Mouse (Mus musculus) gastrocnemius, adult 18-20 months (tissue): ENCODE data around the gene Heg1. TPM values are rescaled to one million over a fixed set of nuclear protein-coding genes. Genes with fewer than 3 reads are reported as not detected.

Experiments
- DNase-seq: peaks from one replicate; pipeline ENCODE4 v3.0.0; 2021; ENCODE audit warnings: low spot score
- total RNA-seq, 2 experiments: library from RNA; stranded (reverse); gene quantifications; 2 replicates each; pipeline ENCODE4 v1.2.3; 2021

The Heg1 gene
- total RNA-seq, 2 experiments from 2014 or later = 20.8 to 34.1 TPM

DNA sequence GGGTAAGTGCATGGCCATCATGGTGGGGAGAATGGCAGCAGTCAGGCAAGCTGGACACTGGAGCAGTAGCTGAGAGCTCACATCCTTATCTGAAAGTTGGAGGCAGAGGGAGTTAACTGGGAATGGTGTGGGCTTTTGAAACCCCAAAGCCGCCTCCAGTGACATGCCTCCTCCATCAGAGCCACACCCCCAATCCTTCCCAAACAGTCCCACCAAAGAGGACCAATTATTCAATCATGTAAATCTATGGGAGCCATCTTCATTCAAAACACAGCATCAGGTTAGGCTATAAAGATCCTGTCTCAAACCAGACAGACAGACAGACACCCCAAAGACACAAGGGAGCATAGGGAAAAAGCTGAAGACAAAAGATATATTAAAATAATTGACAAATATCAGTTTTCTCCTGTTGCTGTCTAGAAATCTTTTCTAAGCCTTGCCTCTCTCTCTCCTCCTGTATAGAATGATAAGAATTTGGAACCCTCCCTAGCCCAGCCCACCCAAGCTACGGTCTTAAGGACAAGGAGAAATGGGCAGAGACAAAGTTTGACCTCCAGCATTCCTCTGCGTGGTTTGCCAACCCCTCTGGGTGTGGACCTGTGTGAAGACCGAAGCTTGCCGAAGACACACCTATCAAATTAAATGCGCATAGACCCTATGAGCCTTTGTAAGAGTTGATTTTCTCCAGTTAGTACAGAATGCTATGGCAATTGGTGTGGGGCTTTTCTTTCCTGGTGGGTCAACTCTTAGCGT, 134.4 kb downstream of the Heg1 start:
- no peak for DNase-seq

DNA sequence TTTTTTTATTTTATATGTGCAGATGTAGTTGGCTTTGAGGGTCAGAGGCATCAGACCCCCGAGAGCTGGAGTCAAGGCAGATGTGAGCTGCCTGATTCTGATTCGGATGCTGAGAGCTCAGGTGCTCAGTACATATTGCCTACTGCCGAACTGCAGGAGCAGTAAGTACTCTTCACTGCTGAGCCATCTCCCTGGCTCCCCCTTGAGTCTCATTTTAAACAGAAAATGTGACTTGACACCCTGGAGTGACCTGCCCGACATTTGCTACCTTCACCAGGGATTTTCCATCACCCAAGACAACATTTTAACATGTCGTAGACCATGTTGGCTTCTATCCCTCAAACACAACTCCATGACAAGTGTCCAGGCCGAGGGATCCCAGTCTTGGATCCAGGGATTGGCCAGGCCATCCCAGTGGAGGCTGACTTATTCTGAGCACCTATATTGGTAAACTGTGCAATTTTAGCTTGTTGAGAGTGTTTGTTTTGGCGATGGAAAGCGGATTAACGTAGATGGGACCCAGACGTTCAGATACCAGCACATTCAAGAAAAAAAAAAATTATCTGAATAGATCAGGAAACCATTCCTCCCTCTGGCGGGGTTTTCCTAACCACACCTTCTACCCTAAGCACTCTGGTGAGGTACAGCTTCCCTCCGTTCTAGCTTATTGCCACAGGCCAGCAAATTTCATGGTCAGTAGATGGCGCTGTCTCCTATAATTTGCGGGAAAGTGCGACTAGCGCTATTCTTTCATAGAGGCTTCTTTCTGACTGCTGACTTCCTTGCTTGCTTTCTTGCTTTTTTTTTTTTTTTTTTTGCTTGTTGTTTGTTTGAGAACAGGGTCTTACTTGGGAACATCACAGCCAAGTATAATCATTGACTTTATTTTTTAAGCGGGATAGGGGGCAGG, 136.4 kb downstream of the Heg1 start:
- peak; percentile 93 for DNase-seq

Other genes with a start within 250 kb of the Heg1 start
- under 1 TPM; 0.09 to 0.17 TPM for gene Slc12a8, start 167.0 kb upstream of the Heg1 start, total RNA-seq
- gene Muc13, start 109.7 kb downstream of the Heg1 start, total RNA-seq = not detected
- 100 to 1,000 TPM in 1 of 2 experiments, 10 to 100 TPM in 1; 94.8 to 115 TPM for gene Itgb5, start 145.3 kb downstream of the Heg1 start, total RNA-seq